Mouse (Mus musculus) liver (tissue): Measurements from ENCODE around the gene Tbx5.

Experiments used
- DNase-seq: peaks from one replicate; pipeline ENCODE4 v3.0.0-alpha.2; 2020; ENCODE audit warnings: mixed read lengths

The Tbx5 gene

GRCm38 (mm10) chr5:119832479-119832796, at the start of gene Tbx5:
TSS of gene Tbx5 (plus strand) at chr5:119832668.
- no peak for DNase-seq

GRCm38 (mm10) chr5:119785959-119786358, 46.5 kb upstream of the Tbx5 start:
- no peak for DNase-seq

GRCm38 (mm10) chr5:119791664-119792063, 40.8 kb upstream of the Tbx5 start:
- DNase-seq: no peak

DNA sequence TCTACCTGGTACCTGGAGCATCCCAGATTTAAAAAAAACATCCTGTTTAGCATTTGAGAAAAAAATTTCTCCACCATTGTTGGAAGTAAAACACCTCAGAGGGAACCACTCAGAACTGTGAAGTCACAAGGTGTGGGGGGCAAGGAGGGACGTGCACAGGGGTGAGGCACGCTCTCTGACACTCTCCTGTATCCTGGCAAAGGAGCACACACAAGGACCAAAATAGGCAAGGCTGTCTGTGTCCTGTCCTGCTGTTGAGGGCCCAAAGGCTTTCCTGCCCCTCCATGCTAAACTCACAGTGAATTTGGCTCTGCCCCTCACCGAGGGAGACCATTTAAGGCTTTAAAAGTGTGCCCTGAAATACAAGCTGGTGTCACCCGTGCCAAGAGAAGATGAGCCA, 38.5 kb upstream of the Tbx5 start:
- DNase-seq: no peak

GRCm38 (mm10) chr5:119795376-119795775, 37.1 kb upstream of the Tbx5 start:
- no peak for DNase-seq

DNA sequence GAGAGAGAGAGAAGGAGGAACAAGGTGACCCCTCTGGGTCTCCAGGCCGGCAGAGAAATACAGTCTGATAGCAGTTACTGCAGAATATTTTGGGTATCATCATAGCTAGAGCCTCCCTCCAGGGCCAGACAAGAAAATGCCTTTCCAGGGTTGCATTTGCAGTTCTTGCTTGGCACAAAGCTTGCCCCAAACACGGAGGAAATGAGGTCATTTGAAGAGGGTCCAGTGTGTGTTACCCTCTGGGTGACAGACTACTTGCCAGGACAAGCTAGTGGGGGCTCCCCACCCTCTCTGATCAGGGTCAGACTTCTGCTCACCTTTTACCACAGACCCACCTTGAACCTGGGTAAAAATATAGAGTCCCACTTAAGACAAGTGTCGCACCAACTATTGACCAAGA, 36.7 kb upstream of the Tbx5 start:
- DNase-seq: no peak

DNA sequence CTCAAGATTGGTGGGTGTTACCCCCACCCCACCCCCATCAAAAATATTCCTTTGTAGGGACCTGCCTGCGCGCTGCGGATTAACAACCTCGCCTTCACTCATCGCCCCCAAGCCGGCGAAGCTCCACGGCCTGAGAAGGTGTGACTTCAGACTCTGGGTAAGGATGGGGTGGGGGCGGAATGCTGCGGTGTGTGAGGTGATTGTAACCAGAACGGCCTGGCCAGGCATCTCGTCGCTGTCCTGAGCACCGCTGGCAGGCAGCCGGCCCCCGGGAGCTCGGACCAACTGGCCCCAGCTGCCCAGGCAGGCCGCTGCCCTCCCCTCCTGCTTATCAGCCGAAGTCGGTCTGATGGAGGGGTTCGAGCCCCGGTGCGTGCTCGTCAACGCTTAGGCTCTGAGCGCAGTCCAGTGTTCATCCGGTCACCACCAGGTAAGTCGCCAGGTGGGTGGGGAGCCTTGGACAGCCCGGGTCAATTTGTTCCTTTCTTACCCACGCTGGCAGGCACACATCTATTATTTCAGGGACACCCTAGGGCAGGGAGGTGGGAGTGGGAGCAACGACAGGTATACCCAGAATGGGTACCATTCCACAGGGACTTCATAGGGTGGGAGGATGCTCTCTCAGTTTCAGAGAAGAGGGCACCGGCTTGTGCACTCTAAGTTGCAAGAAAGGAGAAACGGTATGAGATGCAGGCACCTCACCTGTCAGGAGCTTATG, 35.9 kb upstream of the Tbx5 start:
- no peak for DNase-seq

DNA sequence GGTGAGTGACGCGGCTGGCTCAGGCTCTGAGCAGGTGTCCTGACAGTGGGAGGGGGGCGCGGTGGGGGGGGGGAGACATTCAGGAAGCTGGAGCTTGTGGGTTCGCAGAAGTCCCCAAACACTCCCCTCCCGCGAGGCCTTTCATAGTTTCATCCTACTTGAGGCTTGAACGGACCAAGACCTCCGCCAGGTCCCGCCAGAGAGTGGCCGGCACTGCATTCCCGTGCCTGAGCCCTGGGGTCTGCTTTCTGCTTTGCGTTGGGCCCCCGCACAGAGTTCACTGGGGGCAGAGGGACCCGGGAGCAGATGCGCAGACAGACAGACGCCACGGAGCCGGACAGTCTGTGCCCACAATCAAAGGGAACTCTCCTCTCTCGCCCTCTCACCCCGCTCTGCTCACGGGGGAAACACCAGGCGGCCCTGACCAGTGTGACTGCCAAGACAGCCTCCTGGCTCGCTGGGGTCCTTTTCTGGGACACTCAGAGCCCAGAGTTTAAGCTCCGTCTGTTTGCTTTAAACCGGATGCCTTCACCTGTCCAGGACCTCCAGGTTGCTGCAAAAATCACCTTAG, 34.8 kb upstream of the Tbx5 start:
- no peak for DNase-seq

GRCm38 (mm10) chr5:119798261-119798660, 34.2 kb upstream of the Tbx5 start:
- DNase-seq: no peak

DNA sequence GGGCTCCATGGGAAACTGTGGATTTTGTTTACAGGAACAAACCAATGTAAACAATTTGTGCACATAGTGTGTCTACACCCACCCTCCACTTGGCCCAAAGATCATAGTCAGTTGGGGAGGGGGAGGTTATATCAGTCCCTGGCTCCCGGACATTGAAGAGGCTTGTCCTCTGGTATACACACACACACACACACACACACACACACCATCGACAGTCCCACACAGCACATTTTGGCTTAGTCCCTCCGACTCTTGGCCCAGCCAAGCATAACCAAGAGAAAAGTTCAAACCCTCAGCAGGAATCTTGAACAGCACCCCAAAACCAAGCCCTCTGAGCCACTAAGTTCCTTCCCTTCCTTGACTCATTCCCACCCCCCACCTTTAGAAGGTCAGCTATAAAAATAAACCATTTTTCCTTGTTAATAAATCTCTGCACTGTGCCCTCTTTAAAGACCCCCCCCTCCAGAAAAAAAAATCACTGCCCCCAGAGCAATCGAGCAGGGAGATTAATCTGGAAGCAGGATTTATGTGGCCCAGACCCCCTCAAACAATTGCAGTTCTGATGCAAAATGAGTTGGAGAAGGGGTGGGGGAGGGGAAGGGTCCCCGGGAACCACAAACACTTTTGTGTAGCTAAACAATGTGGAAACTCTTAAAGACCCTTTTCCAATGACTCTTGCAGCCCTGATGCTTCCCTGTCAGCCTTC, 33.6 kb upstream of the Tbx5 start:
- no peak for DNase-seq

- no peak for DNase-seq
Measured at GRCm38 (mm10) chr5:119799419-119800242, 32.8 kb upstream of the Tbx5 start.

DNA sequence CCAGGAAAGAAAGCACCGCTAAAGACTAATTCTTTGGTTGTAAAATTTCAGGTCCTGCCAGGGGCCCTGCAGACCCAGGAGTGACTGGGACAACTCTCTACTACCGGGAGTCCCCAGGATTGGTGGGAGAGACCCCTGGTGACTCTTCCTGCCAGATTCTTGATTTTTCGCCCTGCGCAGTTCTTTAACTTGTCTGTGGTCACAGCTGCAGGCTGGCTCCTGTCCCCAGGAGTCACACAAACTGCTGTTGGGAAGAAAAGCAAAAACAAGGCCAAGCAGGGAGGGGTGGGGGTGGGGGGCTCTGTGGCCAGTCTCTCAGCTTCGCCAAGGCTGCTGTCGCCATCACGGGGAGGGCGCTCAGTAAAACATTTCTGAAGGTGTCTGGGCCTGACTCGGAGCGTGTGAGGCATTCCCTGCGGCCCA, 32.2 kb upstream of the Tbx5 start:
- no peak for DNase-seq

GRCm38 (mm10) chr5:119802617-119803410, 29.7 kb upstream of the Tbx5 start:
- DNase-seq: no peak

DNA sequence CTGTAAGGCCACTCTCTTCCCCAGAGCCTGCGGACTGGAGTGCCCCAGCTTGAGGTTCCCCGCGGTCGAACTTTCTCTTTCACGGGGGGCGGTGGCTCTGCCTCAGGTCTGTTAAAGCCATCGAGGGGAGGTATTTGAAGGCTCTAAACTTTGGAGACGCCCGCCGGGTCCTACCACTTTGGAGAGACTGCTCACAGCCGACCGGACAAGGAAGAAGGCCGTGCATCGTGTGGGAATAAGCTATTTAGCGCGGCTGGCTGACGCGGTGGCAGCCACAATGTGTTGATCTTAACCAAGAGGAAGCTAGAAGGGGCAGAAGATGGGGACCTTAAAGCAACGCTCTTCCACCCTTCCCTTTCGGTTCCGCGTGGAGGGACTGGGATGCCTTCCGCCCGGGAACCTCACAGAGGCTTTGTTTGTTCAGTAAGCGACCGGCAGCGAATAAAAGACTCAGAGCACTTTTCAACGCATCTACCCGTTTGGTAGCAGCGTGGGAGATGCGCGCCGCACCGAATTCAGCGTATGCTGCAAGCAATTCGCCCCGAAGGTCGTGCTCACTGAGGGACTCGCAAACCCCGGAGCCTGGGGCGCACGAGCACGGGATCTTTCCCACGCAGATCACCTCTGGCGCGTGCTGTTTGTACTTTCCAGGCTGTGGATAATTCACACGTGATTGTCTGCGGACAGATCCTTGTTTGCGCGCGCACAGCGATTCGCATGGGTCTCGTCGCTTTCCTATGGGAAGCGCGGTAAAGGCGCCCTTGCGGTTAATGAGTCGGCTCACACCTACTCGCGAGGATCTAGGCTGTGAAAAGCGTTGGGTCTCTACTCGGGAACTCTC, 28.8 kb upstream of the Tbx5 start:
- no peak for DNase-seq

- DNase-seq: no peak
Measured at GRCm38 (mm10) chr5:119804301-119805039, 28.0 kb upstream of the Tbx5 start.

DNA sequence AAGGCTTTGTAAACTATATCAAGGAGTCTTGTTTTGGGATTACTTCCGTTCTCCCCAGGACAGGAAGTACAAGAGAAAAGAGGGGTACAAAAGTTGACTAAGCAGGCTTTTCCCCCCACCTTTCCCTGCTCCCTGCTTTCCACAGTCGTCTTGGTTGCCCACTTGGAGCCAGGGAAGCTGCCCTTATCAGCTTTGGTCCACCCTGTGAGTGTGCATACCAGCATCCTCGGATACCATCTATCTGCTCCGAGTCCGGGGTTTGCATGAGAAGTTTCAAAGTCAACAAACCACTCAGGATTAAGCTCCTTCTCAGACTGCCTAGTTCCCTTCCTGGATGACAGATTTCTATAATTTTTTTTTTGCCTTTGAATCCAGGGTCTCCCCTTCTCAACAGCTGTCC, 26.8 kb upstream of the Tbx5 start:
- DNase-seq: no peak

DNA sequence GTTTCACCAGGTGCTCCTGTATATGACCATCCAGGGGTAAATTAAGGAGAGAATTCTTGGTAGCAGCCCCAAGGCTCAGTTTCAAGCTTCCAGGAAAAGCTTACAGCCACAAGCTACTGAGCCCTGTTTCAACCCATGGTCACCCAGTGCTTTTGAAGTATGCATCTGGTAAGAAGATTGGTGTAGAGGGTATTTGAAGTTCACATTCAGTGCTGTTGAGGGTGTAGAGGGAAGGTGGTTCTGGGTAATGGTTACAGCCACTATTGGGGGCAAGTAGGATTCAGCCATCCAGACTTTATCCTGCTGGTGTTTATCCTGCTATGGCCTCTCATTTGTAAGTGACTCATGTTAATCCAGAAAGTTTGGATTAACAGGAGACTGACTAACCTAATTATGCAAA, 26.0 kb upstream of the Tbx5 start:
- DNase-seq: no peak

- no peak for DNase-seq
Measured at GRCm38 (mm10) chr5:119807481-119808183, 24.8 kb upstream of the Tbx5 start.

GRCm38 (mm10) chr5:119808713-119809112, 23.8 kb upstream of the Tbx5 start:
- DNase-seq: no peak

DNA sequence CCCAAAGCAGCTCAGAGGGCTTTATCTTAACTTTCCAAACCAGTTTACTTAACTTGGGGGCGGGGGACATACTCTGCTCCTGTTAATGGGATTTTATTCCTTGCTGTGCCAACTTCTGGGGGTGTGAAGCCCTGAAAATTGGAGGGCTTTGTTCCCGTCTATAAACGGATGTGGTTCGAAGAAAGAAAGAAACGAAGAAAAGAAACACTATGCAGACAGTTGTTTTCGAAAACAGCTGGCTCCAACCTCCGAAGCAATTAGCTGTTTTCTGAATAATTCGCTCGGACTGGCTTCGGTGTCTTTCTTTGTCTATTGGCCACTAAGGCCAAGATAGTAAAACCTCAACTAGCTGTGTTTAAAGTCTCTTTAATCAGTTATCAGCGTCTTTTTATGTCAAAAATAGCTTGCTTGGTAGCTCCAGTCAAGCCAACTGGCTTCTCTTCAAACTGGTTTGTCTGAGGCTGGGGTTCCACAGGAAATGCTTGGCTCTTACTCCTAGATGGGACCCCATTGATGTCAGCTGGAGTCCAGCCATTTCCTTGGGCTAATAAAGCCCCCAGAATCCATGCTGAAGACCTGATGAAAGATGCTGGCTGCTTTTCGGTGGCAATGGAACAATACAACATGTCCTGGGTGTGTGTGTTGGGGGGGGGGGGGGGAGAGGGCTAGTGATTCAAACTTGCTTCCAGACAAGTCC, 21.3 kb upstream of the Tbx5 start:
- no peak for DNase-seq
